Mouse (Mus musculus) 416B (cell line): ENCODE results near the gene Dnah7a.
A peak's percentile ranks its signal among the peaks of the same experiment; 100 is the strongest.
"Not testable (repeated sequence)": the region's sequence is repeated elsewhere in the genome, so short reads cannot be mapped to it uniquely, and the experiment has no call there.

Experiments
- DNase-seq: peaks from one replicate; pipeline ENCODE4 v3.0.0; 2011; ENCODE audit warnings: low read depth

Dnah7a gene

DNA sequence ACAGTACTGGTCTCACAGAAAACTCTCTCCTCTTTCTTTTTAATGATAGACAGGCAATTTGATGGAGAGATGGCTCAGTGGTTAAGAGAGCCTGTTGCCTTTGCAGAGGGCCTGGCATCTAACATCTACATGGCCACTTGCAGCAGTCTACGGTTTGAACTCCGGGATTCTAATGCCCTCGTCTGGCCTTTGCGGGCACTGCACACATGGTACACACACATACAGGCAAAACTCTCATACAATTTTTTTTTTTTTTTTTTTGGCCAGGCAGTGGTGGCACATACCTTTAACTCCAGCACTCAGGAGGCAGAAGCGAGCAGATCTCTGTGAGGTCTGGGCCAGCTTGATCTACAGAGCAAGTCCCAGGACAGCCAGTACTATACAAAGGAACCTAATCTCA is 2.4 kb downstream of the Dnah7a start:
- peak; percentile 22 for DNase-seq

DNA sequence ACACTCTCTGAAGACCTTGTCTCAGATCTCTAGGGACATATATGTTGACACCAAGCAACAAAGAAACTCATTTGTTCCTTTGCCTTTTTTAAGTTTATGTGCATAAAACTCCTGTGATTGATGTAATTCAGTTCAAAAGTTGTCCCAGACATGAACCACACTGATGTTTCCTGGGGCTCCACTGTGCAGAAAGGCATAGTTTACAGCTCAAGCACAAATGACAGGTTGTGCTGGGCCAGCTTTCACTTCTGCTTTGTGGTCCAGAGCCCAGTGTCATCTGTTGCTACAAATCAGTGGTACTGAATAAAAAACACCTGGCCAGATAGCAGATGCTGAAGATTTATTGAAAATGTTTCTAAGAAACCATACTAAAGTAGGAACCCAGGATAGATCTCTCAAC is 42.3 kb downstream of the Dnah7a start:
- not testable (repeated sequence) for DNase-seq

DNA sequence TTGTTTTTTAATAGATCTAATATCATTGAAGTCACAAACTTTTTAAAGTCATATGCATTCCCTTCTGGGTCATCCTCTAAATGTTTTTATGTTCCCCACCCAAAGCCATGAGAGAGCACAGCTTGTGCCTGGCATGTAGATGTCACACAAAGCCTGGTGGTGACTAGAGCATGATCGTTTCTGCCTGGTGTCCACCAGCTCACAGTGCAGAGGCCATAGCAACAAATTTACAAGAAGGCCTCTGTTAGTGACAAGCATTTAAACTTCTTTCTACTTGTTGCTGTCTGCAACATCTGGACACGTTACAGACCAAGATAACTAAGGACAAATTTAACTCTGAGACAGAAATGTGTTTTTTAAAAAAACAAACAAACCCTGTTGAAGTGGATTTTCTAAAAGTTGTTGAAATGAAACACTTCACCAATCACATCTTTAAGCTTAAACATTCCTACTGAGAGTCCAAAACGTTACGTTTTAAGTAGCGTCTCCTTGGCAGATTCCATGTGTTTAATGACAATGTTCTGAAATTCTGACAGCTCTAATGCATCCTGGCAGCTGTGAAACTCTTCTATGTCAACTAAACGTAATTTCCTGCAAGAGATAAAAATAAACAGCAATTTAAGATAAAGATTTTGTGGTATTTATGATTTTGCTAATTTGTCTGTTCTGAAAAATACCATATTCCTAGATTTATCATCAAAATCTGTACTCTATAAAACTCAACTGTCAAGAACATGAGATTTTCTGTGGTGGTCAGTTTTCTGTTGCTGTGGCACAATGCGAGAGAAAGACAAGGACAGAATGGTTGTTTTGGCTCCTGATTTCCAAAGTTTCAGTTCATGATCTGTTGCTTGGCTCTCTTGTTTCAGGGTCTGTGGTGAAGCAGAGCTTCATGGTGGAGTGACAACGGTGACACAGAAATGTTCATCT is 66.5 kb downstream of the Dnah7a start:
- DNase-seq, result no peak

DNA sequence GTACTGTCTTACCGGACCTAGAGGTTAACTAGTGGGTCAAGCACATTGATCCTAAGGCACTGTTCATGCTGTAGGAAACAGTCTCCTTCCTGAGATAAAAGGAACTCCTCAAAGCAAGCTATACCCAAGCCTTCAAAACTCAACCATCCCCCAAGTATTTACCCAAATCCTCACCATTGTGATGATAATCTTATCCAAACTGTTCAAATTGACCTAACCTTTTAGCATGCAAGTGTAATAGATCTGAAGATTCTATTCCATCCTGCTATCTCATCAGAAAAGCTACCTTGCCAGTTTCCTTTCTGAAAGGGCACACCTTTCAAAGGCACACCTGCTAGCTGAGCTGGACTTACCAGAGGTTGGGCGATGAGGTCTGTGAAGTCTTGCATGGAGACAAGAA is 70.9 kb downstream of the Dnah7a start:
- DNase-seq, result not testable (repeated sequence)

DNA sequence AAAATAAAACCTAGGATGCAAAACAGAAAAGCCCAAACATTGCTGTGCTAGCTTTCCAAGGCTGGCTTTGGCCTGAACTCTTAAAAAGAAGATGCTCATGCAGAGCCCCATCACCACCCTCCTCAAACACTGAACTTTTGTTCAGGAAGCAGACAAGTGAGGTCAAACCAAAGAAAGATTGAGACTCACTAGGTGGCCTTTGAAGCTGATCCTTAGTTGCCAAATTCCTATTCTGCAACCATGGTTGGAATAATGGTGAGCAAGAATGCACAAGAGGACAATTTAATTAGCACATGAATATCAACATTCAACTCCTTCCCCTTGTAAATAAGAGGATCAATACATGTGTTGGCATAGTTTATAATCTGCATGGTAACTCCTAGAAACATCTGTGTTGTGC is 74.5 kb downstream of the Dnah7a start:
- DNase-seq, result not testable (repeated sequence)

DNA sequence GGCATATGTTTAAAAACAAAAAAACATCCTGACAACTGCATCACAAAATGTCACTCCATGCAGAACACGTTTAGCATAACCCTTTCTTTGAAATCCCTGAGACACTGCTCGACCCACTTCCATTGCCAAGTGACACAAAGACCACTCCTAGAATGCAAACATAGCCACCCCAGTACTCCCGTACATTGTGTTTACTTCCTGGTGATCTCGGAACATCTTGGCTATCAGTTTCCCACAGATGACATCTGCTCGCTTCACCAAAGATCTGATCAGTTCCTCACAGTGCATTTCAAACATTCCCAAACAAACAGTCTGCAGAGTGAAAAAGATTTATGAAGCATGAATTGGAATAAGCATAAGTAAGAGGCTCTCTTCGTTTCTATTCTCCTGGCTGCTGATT is 76.6 kb downstream of the Dnah7a start:
- DNase-seq, result no peak

DNA sequence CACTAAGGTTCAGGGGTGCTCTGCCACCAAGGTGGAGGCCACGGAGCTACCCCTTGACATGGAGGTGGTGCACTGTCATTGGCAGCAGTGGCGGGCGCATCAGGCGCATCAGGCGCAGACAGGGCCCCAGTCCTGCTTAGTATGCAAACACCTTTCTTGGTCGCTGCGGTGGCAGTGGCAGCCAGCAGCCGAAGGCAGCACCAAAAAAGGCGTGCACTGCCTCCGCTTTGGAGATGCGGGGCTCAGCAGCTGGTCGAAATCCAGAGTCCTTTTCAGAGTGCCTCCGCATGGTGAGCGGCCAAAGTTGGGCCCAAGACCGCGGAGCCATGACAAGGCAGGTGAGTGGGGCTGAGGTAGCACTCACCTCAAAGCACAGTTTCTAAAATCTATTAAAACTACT is 93.1 kb downstream of the Dnah7a start:
- DNase-seq, result no peak

DNA sequence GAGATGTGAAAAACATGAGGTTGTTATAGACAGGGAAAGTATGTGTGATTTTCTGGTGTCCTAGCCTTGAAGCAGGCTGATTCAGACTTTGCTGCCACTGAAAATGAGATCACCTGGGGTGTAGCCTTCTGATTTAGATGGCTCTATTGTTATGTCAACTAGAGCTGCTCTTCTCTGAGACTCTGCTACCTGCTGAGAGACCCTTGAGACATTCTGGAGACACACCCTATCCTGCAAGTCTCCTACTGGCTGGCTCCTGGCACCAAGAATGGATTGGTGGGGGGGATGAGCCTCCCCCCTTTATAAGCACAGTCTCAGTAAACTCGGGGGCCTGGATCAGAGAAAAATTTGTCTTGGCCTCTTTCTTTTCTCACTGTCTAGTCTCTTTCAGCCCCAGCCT is 125.3 kb downstream of the Dnah7a start:
- DNase-seq, result not testable (repeated sequence)

DNA sequence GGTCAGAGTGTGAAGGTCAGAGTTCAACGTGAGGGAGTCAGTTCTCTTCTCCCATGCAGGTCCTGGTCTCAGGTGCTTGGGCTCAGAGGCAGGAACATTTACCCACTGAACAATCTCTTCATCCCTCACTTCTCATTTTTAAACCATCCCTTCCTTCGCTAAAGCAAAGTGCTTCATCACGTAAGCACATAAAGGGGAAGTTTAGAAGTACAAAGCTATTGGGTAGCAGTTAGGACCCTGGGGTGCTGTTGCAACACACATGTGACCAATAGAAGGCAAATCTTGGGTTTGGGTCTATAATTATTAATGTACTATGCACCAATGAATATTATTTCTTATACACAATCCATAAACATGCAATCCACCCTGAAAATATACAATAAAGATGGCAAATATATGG is 148.7 kb downstream of the Dnah7a start:
- DNase-seq, result not testable (repeated sequence)

DNA sequence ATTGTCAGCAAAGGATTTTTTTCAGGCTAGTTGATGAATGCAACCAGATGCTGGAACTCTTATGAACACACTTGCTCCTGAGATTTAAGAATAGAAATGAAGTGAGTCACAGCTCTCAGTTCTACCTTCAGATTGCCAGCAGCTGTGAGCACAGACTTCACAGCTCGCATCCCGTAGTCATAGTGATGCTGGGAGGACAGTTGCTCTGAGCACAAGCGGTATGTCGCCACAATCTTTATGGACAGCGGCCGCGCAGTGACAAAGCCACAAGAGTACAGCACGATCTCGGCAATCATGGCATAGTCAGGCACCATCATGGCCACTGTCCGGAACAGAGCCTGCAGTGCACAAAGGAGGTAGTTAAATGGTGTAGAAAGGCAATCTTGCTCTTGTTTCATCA is 159.6 kb downstream of the Dnah7a start:
- DNase-seq, result not testable (repeated sequence)

DNA sequence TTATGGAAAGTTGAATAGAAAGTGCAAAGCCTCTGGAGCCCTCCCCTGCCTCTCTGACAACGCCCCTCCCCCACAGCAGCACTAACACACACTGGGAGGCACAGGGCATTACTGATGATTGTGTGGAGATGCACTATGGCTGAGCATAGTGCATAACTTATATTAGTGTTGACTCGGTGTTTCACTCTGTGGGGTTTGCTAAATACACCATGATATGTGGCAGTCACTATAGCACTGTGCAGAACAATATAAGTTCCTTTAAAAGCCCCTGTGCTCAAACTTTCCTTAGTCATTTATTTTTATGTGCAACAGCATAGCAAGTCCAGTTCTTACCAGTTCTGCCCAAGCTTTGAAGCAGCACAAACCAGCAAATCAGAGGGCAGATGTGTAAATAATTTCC is 168.2 kb downstream of the Dnah7a start:
- not testable (repeated sequence) for DNase-seq

DNA sequence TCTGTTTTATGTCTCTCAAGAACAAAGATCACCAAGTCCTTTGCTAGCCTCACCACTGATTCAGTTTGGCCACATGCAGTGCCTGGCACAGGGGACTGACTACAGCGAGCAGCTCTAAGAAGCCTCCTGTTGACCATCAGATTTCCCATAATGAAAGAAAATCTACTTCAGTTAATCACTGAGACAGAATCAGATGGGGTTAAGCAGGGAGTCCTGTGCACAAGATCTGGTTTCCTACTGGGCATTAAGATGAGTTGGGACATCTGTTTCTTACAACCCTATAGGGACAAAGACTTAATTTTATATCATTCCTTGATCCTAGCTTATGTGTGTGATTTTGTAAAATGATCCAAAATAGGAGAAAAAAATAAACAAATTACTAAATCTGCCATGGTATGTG is 171.8 kb downstream of the Dnah7a start:
- DNase-seq, result not testable (repeated sequence)

DNA sequence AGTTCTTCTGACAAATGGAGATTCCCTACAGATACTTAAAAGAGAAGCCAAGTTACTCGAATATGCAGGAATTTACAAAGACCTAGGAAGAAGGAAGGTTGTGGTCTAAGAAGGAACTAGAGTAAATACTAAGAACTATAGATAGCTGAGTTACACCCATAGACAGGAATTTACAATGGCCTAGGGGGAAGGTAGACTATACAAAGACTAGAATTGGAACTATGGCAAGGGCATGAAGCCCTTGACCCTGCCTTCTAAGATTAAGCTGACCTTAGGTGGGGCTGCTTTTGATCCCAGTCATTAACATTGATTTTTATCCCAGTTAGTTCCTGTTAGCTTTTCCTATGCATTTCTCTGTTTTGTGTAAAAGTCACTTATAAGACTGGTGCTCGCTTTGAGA is 180.6 kb downstream of the Dnah7a start:
- not testable (repeated sequence) for DNase-seq

DNA sequence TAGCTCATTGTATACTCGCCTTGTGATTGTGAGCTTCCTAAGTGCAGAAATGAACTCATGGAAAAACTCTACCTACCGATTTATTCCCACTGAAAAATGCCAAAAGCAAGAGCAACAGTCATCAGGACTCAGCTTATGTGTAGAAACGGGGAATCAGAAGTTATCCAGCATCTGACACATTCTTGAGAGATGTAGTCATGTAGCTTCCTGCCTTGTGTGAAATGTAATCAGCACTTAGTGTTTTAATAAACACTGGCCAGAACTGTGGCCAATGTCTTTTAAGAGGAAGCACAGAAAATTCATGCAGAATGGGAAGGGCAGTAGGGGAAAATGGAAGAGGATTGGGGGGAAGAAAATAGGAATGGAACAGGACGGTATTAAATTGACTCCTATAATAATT is 232.9 kb downstream of the Dnah7a start:
- no peak for DNase-seq

DNA sequence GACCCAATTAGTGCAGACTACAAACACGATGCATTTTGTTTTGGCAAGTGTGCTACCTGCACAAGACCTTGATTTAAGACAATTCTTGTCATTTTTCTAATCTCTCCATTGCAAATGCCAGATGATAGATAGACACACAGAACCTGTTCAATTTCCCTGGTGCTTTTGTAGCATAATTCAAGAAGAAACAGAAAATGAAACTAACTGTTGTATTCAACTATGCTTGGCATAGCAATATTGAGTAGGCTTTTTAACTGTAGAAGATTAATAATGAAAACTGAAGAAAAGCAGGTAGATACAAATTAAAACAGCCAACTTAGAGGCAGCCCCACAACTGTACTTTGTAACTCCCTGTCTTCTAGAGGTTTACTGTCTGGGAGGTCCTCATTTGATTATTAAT is 234.5 kb downstream of the Dnah7a start:
- DNase-seq, result not testable (repeated sequence)

DNA sequence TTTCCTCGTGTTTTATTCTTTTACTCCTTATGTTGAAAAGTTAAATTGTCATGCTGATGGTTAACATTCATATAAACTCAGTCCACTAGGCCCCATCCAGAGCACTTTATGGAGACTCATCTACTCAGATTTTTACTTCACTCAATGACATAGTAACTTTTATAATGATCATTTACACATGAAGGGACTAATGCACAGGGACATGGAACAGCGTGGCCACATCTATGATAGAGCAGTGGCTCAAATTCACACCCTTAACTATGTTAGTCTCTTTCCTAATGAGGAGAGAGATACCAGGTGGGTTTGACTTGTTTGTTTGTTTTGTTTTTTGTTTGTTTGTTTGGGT is 239.3 kb downstream of the Dnah7a start:
- DNase-seq, result no peak

DNA sequence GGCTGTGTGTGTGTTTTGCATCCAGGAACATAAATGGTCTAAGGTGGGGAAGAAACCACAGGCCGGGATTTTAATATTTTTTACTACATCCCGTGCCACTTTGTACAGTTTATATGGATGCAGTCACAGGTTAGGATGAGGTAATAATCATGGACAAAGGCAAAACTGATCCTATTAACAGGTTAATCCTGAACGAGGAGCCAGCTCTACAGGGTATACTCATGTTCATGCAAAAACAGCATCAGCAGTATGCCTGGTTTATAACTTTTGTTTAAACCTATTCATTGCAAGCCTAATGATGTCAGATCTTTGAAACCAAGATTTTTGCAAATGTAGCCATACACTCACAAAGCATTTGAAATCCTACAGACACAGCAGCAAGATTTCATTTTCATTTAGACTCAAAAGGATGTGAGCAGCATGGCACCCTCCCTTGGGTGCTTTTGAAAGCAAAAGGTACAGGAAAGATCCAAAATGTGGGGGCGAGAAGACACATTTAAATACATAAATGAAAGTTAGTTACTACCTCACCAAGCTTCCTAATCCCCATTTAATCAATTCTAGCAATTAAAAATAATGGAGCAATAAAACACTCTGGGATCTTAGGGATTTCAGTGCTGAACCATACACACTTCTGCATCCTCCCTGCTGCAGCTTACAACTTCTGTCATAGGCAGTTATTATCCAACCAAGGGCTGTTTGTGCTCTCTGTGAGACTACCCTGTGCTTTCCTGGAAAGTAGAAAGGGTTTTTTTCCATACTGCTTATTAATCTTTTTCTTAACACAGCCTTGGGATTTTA is 239.9 kb downstream of the Dnah7a start:
- not testable (repeated sequence) for DNase-seq

DNA sequence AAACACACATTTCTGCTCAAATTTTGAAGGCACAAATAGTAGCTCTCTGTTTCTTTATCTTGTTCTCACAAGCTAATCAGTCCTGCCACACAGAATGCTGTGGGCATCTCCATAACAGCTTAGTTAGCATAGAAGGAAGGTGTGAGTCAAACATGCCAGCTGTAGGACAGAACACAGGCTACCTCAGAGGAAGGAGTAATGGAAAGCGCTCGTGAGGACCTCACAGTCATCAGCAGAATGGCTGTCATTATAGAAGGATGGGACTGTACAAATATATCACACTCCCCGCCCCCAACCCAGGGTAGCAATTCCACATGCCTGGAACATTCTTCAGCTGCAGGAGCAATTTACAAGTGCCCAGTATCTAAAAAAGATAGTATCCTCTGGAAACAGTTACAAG is 267.4 kb downstream of the Dnah7a start:
- not testable (repeated sequence) for DNase-seq

DNA sequence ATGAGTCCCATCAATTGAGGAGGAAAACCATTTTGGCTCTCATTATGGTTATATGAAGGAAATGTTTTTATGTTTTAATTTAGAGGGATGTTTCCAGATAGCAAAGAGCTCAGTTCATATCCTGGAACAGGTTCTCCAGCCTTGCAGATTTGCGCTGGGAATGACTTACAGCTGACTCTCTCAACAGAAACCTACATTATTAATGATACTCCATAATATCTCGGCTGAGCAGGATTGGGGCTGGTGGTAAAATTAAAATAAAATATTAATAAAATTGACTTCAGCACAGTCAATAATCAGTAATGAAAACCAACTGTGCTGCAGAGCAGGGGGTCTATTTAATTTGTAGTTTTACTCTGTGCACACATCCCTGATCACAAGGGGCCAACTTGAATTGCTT is 274.2 kb downstream of the Dnah7a start:
- not testable (repeated sequence) for DNase-seq

DNA sequence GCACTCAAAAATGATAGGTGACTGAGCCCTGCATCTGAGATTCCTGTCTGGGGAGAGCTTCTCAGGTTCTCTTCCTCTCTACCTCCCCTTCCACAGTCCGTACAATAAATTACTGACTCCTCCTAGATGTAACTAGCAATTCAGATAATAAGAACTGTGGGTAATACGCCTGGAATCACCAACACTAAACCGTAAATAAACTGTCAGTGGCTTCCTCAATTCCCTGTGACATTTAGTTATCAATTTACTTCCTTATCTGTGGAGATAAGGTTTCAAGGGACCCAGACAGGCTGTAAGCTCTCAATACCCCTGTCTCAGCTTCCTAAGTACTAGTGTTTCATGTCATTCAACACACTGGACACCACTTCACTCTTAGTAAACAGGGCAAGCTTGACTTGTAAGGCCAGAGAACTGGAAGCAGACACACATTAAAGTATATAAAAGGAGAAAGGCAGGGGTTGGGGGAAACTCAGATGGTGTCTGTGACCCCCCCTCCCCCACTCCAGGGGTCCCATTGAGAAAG is 300.7 kb downstream of the Dnah7a start:
- DNase-seq, result no peak

DNA sequence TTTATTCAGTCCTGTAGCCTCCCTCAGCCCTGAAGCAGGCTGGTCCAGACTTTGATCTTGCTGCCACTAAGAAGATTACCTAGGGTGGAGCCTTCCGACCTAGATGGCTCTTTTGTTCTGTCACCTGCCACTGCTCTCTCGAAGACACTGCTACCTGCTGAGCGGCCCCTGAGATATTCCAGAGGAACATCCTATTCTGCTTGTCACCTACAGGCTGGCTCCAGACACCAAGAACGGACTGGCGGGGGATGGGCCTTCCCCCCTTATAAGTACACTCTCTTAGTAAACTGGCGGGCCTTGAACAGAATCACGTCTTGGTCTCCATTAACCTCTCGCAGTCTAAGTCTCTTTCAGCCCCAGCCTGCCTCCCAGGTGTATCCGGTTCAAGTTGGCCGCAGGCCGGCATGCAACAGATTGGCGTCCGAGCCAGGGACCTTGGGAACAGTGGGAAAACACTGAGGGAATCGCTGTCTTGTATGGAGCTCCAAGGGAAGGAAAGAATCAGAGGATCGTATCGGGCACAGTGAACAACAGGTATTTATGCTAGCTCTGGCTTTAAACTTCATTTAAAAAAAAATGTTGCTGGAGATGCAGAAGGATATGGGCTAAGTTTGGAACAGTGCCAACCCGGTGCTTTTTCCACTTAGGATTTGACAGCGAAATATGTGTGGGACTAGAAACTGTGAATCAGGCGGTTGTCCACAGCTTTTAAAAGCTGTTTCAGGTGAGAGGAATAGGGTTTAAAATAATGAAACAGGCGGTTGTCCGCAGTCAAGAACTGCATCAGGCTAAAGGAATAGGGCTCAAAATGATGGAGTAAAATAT is 312.4 kb downstream of the Dnah7a start:
- DNase-seq, result not testable (repeated sequence)

DNA sequence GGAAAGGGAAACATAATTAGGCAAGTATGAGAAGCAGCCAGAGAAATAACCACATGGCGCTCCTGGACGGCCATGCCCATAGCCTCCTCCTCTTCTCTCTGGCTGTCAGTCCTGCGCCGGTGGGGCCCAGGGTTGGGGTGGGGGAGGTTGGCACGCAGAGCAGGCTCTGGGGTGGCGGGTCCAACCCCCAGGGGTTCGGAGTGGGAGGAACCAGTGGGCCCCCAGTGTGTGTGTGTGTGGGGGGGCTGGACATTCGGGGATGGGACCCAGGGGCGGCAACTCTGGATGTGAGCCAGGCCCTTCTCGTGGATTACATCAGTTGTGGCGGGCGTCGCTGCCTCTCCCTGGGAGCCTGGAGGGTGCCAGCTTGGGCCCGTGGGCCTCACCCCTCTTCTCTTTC is 317.8 kb downstream of the Dnah7a start:
- no peak for DNase-seq
